Mouse (Mus musculus) CD8-positive naive resting alpha-beta T cell, adult 2 months (primary cell): ENCODE results near the gene G3bp1.

Experiments used
- DNase-seq, 2 experiments: peaks; one replicate each; pipeline ENCODE4 v3.0.0; 2022; ENCODE audit warnings: low read depth in 2 of 2, low spot score in 2 of 2

G3bp1 gene

GRCm38 (mm10) chr11:55464707-55465106 lies 4.8 kb upstream of the G3bp1 start:
- no peak for DNase-seq

GRCm38 (mm10) chr11:55465177-55465576 lies 4.3 kb upstream of the G3bp1 start:
- no peak for DNase-seq

GRCm38 (mm10) chr11:55468012-55468411 lies 1.5 kb upstream of the G3bp1 start:
- no peak for DNase-seq

GRCm38 (mm10) chr11:55468611-55469047 lies 856 bp upstream of the G3bp1 start:
- DNase-seq = peak in 1 of 2 experiments; percentile 7

- DNase-seq = peak; percentile 21 to 27
These were observed 622 bp downstream of the G3bp1 start for GRCm38 (mm10) chr11:55469923-55470691.

GRCm38 (mm10) chr11:55470761-55471160 lies 1.3 kb downstream of the G3bp1 start:
- no peak for DNase-seq

GRCm38 (mm10) chr11:55471467-55471866 lies 2.0 kb downstream of the G3bp1 start:
- DNase-seq = no peak

GRCm38 (mm10) chr11:55473219-55473618 lies 3.7 kb downstream of the G3bp1 start:
- DNase-seq = no peak

- DNase-seq = no peak
These were observed 16.0 kb downstream of the G3bp1 start for GRCm38 (mm10) chr11:55485443-55485842.

- no peak for DNase-seq
These were observed 26.7 kb downstream of the G3bp1 start for GRCm38 (mm10) chr11:55496158-55496557.

GRCm38 (mm10) chr11:55497885-55498284 lies 28.4 kb downstream of the G3bp1 start:
- DNase-seq = peak; percentile 13 to 41

- DNase-seq = no peak
These were observed 32.6 kb downstream of the G3bp1 start for GRCm38 (mm10) chr11:55501955-55502531.

GRCm38 (mm10) chr11:55502886-55503285 lies 33.4 kb downstream of the G3bp1 start:
- no peak for DNase-seq

- no peak for DNase-seq
These were observed 36.0 kb downstream of the G3bp1 start for GRCm38 (mm10) chr11:55505485-55505884.

- DNase-seq = no peak
These were observed 41.9 kb downstream of the G3bp1 start for GRCm38 (mm10) chr11:55511374-55511773.

GRCm38 (mm10) chr11:55517666-55518065 lies 48.2 kb downstream of the G3bp1 start:
- no peak for DNase-seq

- peak; percentile 18 to 19 for DNase-seq
These were observed 49.6 kb downstream of the G3bp1 start for GRCm38 (mm10) chr11:55518806-55519674.

GRCm38 (mm10) chr11:55530741-55531140 lies 61.3 kb downstream of the G3bp1 start:
- DNase-seq = no peak

GRCm38 (mm10) chr11:55533378-55533777 lies 63.9 kb downstream of the G3bp1 start:
- no peak for DNase-seq

GRCm38 (mm10) chr11:55534766-55535165 lies 65.3 kb downstream of the G3bp1 start:
- DNase-seq = no peak

- DNase-seq = no peak
These were observed 72.6 kb downstream of the G3bp1 start for GRCm38 (mm10) chr11:55542128-55542527.

- DNase-seq = no peak
These were observed 73.2 kb downstream of the G3bp1 start for GRCm38 (mm10) chr11:55542671-55543070.
